Mouse (Mus musculus) limb, embryonic 13.5 days (tissue): Measurements from ENCODE around the gene Gm37240. TPM values are rescaled to one million over a fixed set of nuclear protein-coding genes. Genes with fewer than 3 reads are reported as not detected.

Experiments
- ATAC-seq: fragments of 200-750 bp; cut with Nextera tagmentation; 2 replicates; pipeline ENCODE4 v1.8.0; 2017; ENCODE audit warnings: low read depth, moderate number of reproducible peaks, moderate TSS enrichment; ENCODE audit not compliant: low FRiP score
- H3K27ac ChIP-seq: fragments of 300-500 bp; sonication (generic); 2 replicates; pipeline ENCODE4 v1.5.1; 2015; ENCODE audit warnings: inconsistent platforms, mild to moderate bottlenecking, moderate library complexity
- H3K27me3 ChIP-seq: fragments of 300-500 bp; sonication (generic); 2 replicates; pipeline ENCODE4 v1.6.1; 2015; ENCODE audit warnings: mild to moderate bottlenecking, inconsistent platforms
- H3K36me3 ChIP-seq: fragments of 300-500 bp; sonication (generic); 2 replicates; pipeline ENCODE4 v1.6.1; 2015; ENCODE audit warnings: inconsistent platforms, mild to moderate bottlenecking, moderate library complexity
- H3K4me1 ChIP-seq: fragments of 300-500 bp; sonication (generic); 2 replicates; pipeline ENCODE4 v1.6.1; 2015; ENCODE audit warnings: inconsistent platforms
- H3K4me2 ChIP-seq: fragments of 300-500 bp; sonication (generic); replicated peaks from 2 replicates; pipeline ENCODE4 v1.6.1; 2015; ENCODE audit warnings: inconsistent platforms, mild to moderate bottlenecking, moderate library complexity
- H3K4me3 ChIP-seq: fragments of 300-500 bp; sonication (generic); 2 replicates; pipeline ENCODE4 v1.5.1; 2015; ENCODE audit warnings: moderate library complexity, mild to moderate bottlenecking, inconsistent platforms
- H3K9ac ChIP-seq: fragments of 300-500 bp; sonication (generic); 2 replicates; pipeline ENCODE4 v1.6.1; 2015; ENCODE audit warnings: mild to moderate bottlenecking, inconsistent platforms
- H3K9me3 ChIP-seq: fragments of 300-500 bp; sonication (generic); 2 replicates; pipeline ENCODE4 v1.6.1; 2016; ENCODE audit warnings: inconsistent platforms
- WGBS: fragments of 180-500 bp; shearing (Covaris S2); methylation state at CpG from one replicate; pipeline ENCODE4 v1.1.7; 2015; 5-methylcytosine and 5-hydroxymethylcytosine counted together
- polyA plus RNA-seq: library from polyadenylated mRNA; unstranded; fragments of >200 nt; fragmentation: Nextera tagmentation; extraction: Ambion mirVana; gene quantifications from 2 replicates; pipeline ENCODE4 v1.2.1, GENCODE M21; 2015

Gm37240 gene
- polyA plus RNA-seq, 1 experiment from 2014 or later = 6.1 TPM

GRCm38 (mm10) chr3:84708469-84708868 is 1178.8 kb downstream of the Gm37240 start:
- ATAC-seq = no peak
- peaks cover 2% of the 10 kb centered on the region; the same call in 1 of the 2 replicates for H3K9me3 ChIP-seq
- no peak overlapping the region for H3K4me2 ChIP-seq
- 0 out of 2 replicates have a peak, but pooled peaks cover 3% of the 10 kb centered on the region for H3K27me3 ChIP-seq
- H3K4me1 ChIP-seq = no peaks in the 10 kb centered on the region; the same call in 1 of the 2 replicates
- H3K4me3 ChIP-seq = no peak overlapping the region
- H3K27ac ChIP-seq = no peak overlapping the region
- no peak overlapping the region for H3K9ac ChIP-seq
- 79% methylated on average over 10 of the region's 10 CpGs for WGBS
- no peaks in the 10 kb centered on the region for H3K36me3 ChIP-seq

- 88% methylated on average over 9 of the region's 9 CpGs for WGBS
- no peak overlapping the region for H3K27ac ChIP-seq
- H3K4me2 ChIP-seq = no peak overlapping the region
- no peak overlapping the region for H3K4me3 ChIP-seq
- H3K9me3 ChIP-seq = peaks cover 2% of the 10 kb centered on the region; the same call in 1 of the 2 replicates
- H3K27me3 ChIP-seq = 0 out of 2 replicates have a peak, but pooled peaks cover 3% of the 10 kb centered on the region
- no peak overlapping the region for H3K9ac ChIP-seq
- H3K36me3 ChIP-seq = no peaks in the 10 kb centered on the region
- H3K4me1 ChIP-seq = peaks cover 14% of the 10 kb centered on the region
- ATAC-seq = no peak
Measured at GRCm38 (mm10) chr3:84705224-84705623, 1182.1 kb downstream of the Gm37240 start.

- Histone ChIP-seq H3K4me3 (no peak overlapping the region), H3K9me3 (peaks cover 2% of the 10 kb centered on the region; the same call in 1 of the 2 replicates), H3K27ac (no peak overlapping the region), H3K4me1 (peaks cover 14% of the 10 kb centered on the region), H3K4me2 (no peak overlapping the region), H3K36me3 (no peaks in the 10 kb centered on the region), H3K27me3 (0 out of 2 replicates have a peak, but pooled peaks cover 3% of the 10 kb centered on the region), H3K9ac (no peak overlapping the region)
- 72% methylated on average over 11 of the region's 11 CpGs for WGBS
- ATAC-seq = no peak
Measured at GRCm38 (mm10) chr3:84703083-84703810, 1184.1 kb downstream of the Gm37240 start.

- no peak overlapping the region for H3K9ac ChIP-seq
- H3K4me3 ChIP-seq = no peak overlapping the region
- H3K9me3 ChIP-seq = peaks cover under 1% of the 10 kb centered on the region; the same call in 1 of the 2 replicates
- no peaks in the 10 kb centered on the region for H3K36me3 ChIP-seq
- H3K27me3 ChIP-seq = 0 out of 2 replicates have a peak, but pooled peaks cover 3% of the 10 kb centered on the region
- 85% methylated on average over 5 of the region's 5 CpGs for WGBS
- peaks cover 17% of the 10 kb centered on the region for H3K4me1 ChIP-seq
- no peak for ATAC-seq
- no peak overlapping the region for H3K27ac ChIP-seq
- H3K4me2 ChIP-seq = no peak overlapping the region
Measured at GRCm38 (mm10) chr3:84701964-84702363, 1185.4 kb downstream of the Gm37240 start.

- no peak overlapping the region for H3K27ac ChIP-seq
- no peak overlapping the region for H3K4me3 ChIP-seq
- 0 out of 2 replicates have a peak, but pooled peaks cover 3% of the 10 kb centered on the region for H3K27me3 ChIP-seq
- H3K9ac ChIP-seq = no peak overlapping the region
- H3K4me1 ChIP-seq = peaks cover 21% of the 10 kb centered on the region
- no peak overlapping the region for H3K4me2 ChIP-seq
- H3K36me3 ChIP-seq = no peaks in the 10 kb centered on the region
- no peaks in the 10 kb centered on the region for H3K9me3 ChIP-seq
- ATAC-seq = no peak
- WGBS = 80% methylated on average over 2 of the region's 2 CpGs
Measured at GRCm38 (mm10) chr3:84701509-84701908, 1185.8 kb downstream of the Gm37240 start.

- no peaks in the 10 kb centered on the region for H3K9me3 ChIP-seq
- H3K4me3 ChIP-seq = no peak overlapping the region
- no peaks in the 10 kb centered on the region for H3K36me3 ChIP-seq
- H3K4me2 ChIP-seq = peak overlapping the region; percentile 49
- peaks cover 7% of the 10 kb centered on the region; the same call in 1 of the 2 replicates for H3K27me3 ChIP-seq
- ATAC-seq = peak; percentile 33; the same call in 1 of the 2 replicates
- H3K27ac ChIP-seq = no peak overlapping the region; the same call in 1 of the 2 replicates
- 29% methylated on average over 18 of the region's 18 CpGs for WGBS
- H3K4me1 ChIP-seq = peaks cover 18% of the 10 kb centered on the region
- H3K9ac ChIP-seq = no peak overlapping the region; the same call in 1 of the 2 replicates
Measured at GRCm38 (mm10) chr3:84696428-84696917, 1190.8 kb downstream of the Gm37240 start.

- no peak overlapping the region for H3K4me3 ChIP-seq
- H3K9ac ChIP-seq = no peak overlapping the region; the same call in 1 of the 2 replicates
- peak overlapping the region; percentile 49 for H3K4me2 ChIP-seq
- peaks cover 18% of the 10 kb centered on the region for H3K4me1 ChIP-seq
- H3K36me3 ChIP-seq = no peaks in the 10 kb centered on the region
- H3K27me3 ChIP-seq = peaks cover 8% of the 10 kb centered on the region; the same call in 1 of the 2 replicates
- H3K27ac ChIP-seq = no peak overlapping the region
- whole genome bisulfite sequencing = 73% methylated on average over 9 of the region's 9 CpGs
- no peak for ATAC-seq
- H3K9me3 ChIP-seq = no peaks in the 10 kb centered on the region
Measured at GRCm38 (mm10) chr3:84695867-84696361, 1191.4 kb downstream of the Gm37240 start.

- Histone ChIP-seq H3K27ac (no peak overlapping the region), H3K9ac (no peak overlapping the region), H3K36me3 (no peaks in the 10 kb centered on the region), H3K4me2 (no peak overlapping the region), H3K4me3 (no peak overlapping the region), H3K9me3 (no peaks in the 10 kb centered on the region), H3K4me1 (peaks cover 18% of the 10 kb centered on the region), H3K27me3 (peaks cover 8% of the 10 kb centered on the region; the same call in 1 of the 2 replicates)
- WGBS = 62% methylated on average over 9 of the region's 9 CpGs
- ATAC-seq = 0 out of 2 replicates have a peak, but pooled peaks have one; percentile 26
Measured at GRCm38 (mm10) chr3:84695418-84695817, 1191.9 kb downstream of the Gm37240 start.

GRCm38 (mm10) chr3:84693886-84694285 is 1193.4 kb downstream of the Gm37240 start:
- no peak overlapping the region for H3K4me2 ChIP-seq
- H3K27ac ChIP-seq = no peak overlapping the region
- H3K4me3 ChIP-seq = no peak overlapping the region
- peaks cover 18% of the 10 kb centered on the region for H3K4me1 ChIP-seq
- H3K36me3 ChIP-seq = no peaks in the 10 kb centered on the region
- ATAC-seq = no peak
- H3K9me3 ChIP-seq = no peaks in the 10 kb centered on the region
- H3K9ac ChIP-seq = no peak overlapping the region
- WGBS = 72% methylated on average over 10 of the region's 10 CpGs
- H3K27me3 ChIP-seq = peaks cover 8% of the 10 kb centered on the region; the same call in 1 of the 2 replicates

- 66% methylated on average over 4 of the region's 4 CpGs for WGBS
- no peak for ATAC-seq
- H3K27ac ChIP-seq = no peak overlapping the region
- no peak overlapping the region for H3K9ac ChIP-seq
- H3K27me3 ChIP-seq = peaks cover 8% of the 10 kb centered on the region; the same call in 1 of the 2 replicates
- H3K4me1 ChIP-seq = peaks cover 18% of the 10 kb centered on the region
- H3K36me3 ChIP-seq = no peaks in the 10 kb centered on the region
- no peak overlapping the region for H3K4me3 ChIP-seq
- H3K9me3 ChIP-seq = no peaks in the 10 kb centered on the region
- H3K4me2 ChIP-seq = no peak overlapping the region
Measured at GRCm38 (mm10) chr3:84692647-84693199, 1194.6 kb downstream of the Gm37240 start.

- Histone ChIP-seq H3K4me2 (no peak overlapping the region), H3K4me1 (no peaks in the 10 kb centered on the region), H3K9ac (no peak overlapping the region), H3K9me3 (no peaks in the 10 kb centered on the region), H3K27me3 (peaks cover 8% of the 10 kb centered on the region; the same call in 1 of the 2 replicates), H3K36me3 (no peaks in the 10 kb centered on the region), H3K4me3 (no peak overlapping the region), H3K27ac (no peak overlapping the region)
- whole genome bisulfite sequencing = 78% methylated on average over 7 of the region's 7 CpGs
- no peak for ATAC-seq
Measured at GRCm38 (mm10) chr3:84690091-84690771, 1197.1 kb downstream of the Gm37240 start.
